Mouse (Mus musculus) liver, adult 2 months (tissue): Measurements from ENCODE around the gene Olfml2b. TPM values are rescaled to one million over a fixed set of nuclear protein-coding genes. Genes with fewer than 3 reads are reported as not detected.

Experiments used
- DNase-seq: peaks from one replicate; pipeline ENCODE4 v3.0.0-alpha.2; 2011; ENCODE audit warnings: low read depth, low spot score; ENCODE audit errors: extremely low read depth
- H3K27ac ChIP-seq: fragments of 200-500 bp; replicated peaks from 2 replicates; pipeline ENCODE4 v1.5.1; 2012; ENCODE audit warnings: low read depth, mild to moderate bottlenecking, control low read depth, inconsistent platforms, low read length; ENCODE audit not compliant: insufficient read depth
- H3K27me3 ChIP-seq: fragments of 200-500 bp; 2 replicates; pipeline ENCODE4 v1.6.1; 2012; ENCODE audit warnings: mild to moderate bottlenecking, moderate library complexity, low read length, inconsistent platforms; ENCODE audit not compliant: control insufficient read depth, insufficient read depth
- H3K36me3 ChIP-seq: fragments of 200-500 bp; 2 replicates; pipeline ENCODE4 v1.6.1; 2012; ENCODE audit warnings: low read length, inconsistent platforms; ENCODE audit not compliant: control insufficient read depth, insufficient read depth
- H3K4me1 ChIP-seq: fragments of 200-500 bp; 2 replicates; pipeline ENCODE4 v1.6.1; 2011; ENCODE audit warnings: low read length; ENCODE audit not compliant: control insufficient read depth, insufficient read depth
- H3K4me3 ChIP-seq: fragments of 200-500 bp; 2 replicates; pipeline ENCODE4 v1.5.1; 2011; ENCODE audit warnings: low read depth, mild to moderate bottlenecking, control low read depth, low read length, moderate library complexity; ENCODE audit not compliant: insufficient read depth
- H3K79me2 ChIP-seq: fragments of 200-500 bp; 2 replicates; pipeline ENCODE4 v1.6.1; 2012; ENCODE audit warnings: inconsistent platforms, mild to moderate bottlenecking, low read length, moderate library complexity; ENCODE audit not compliant: control insufficient read depth, insufficient read depth
- H3K9ac ChIP-seq: fragments of 200-500 bp; 2 replicates; pipeline ENCODE4 v1.6.1; 2012; ENCODE audit warnings: low read depth, mild to moderate bottlenecking, control low read depth, inconsistent platforms, low read length
- CTCF ChIP-seq: fragments of 200-500 bp; IDR thresholded peaks from 2 replicates; pipeline ENCODE4 v1.5.1; 2011; ENCODE audit warnings: low read depth, low read length, control low read depth
- POLR2A ChIP-seq: fragments of 200-500 bp; IDR thresholded peaks from 2 replicates; pipeline ENCODE4 v1.6.1; 2011; ENCODE audit warnings: low read length, control low read depth; ENCODE audit not compliant: insufficient read depth; ENCODE audit errors: extremely low read depth
- WGBS: fragments of 180-500 bp; shearing (Covaris S2); methylation state at CpG from one replicate; pipeline ENCODE4 v1.1.7; 2018; 5-methylcytosine and 5-hydroxymethylcytosine counted together
- polyA plus RNA-seq: library from polyadenylated mRNA; depleted of rRNA; stranded (reverse); fragments of >200 nt; gene quantifications from 2 replicates; pipeline ENCODE4 v1.2.3, GENCODE M21; 2012
- total RNA-seq: library from RNA; depleted of rRNA; stranded (reverse); fragments of >200 nt; gene quantifications from 2 replicates; pipeline ENCODE4 v1.2.3, GENCODE M21; 2014

The Olfml2b gene
- total and polyA plus RNA-seq, 2 experiments: 0.37 to 0.46 TPM

GRCm38 (mm10) chr1:170657228-170657521 lies 12.8 kb downstream of the Olfml2b start:
- H3K79me2 ChIP-seq: no peaks in the 10 kb centered on the region
- no peaks in the 10 kb centered on the region for H3K36me3 ChIP-seq
- TF ChIP-seq CTCF: no peak
- no peak for TF ChIP-seq POLR2A
- no peak for DNase-seq
- 74% methylated on average over 2 of the region's 2 CpGs for WGBS
- H3K27ac ChIP-seq: no peak overlapping the region
- H3K4me3 ChIP-seq: no peak overlapping the region
- H3K9ac ChIP-seq: no peak overlapping the region
- no peaks in the 10 kb centered on the region for H3K27me3 ChIP-seq
- peaks cover 5% of the 10 kb centered on the region; the same call in 1 of the 2 replicates for H3K4me1 ChIP-seq

DNA sequence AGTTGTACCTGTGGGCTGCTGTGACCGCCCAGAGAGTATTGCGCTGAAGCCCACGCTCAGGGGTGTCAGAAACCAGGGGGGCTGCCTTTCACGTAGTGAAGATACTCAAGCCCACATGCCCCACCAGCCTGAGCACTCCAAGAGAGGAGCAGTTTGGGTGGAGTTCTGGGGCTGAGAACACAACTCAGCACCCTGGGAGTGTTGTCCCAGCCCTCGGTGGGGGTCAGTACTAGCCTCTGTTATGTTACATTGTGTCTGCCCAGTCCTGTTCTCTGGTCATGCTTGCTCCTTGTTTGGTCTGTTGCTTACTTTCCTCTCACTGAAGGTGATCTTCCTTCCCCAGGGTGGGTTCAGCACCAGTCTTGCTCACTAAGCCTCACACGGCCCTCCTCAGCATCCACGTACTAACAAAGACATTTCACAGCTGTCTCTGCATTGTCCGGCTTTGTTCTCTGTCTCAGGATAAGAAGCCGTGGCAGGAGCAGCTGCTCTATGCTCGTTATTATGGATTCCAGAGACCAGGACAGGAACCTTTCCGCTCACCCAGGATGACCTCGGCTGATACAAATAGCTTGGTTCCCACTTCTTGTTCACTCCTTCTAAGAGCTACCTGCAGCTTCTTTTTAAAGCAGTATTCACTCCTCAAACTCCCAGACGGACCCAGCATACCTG lies 13.4 kb downstream of the Olfml2b start:
- 92% methylated on average over 13 of the region's 13 CpGs for WGBS
- Histone ChIP-seq H3K79me2 (no peaks in the 10 kb centered on the region), H3K36me3 (no peaks in the 10 kb centered on the region), H3K27me3 (no peaks in the 10 kb centered on the region), H3K4me3 (no peak overlapping the region), H3K27ac (no peak overlapping the region), H3K9ac (no peak overlapping the region), H3K4me1 (peaks cover 5% of the 10 kb centered on the region; the same call in 1 of the 2 replicates)
- TF ChIP-seq CTCF (no peak), POLR2A (no peak)
- DNase-seq: no peak

- WGBS: 86% methylated on average over 13 of the region's 13 CpGs
- no peaks in the 10 kb centered on the region for H3K79me2 ChIP-seq
- no peak for DNase-seq
- H3K4me3 ChIP-seq: no peak overlapping the region
- H3K36me3 ChIP-seq: no peaks in the 10 kb centered on the region
- no peaks in the 10 kb centered on the region for H3K27me3 ChIP-seq
- TF ChIP-seq CTCF (no peak), POLR2A (no peak)
- peaks cover 5% of the 10 kb centered on the region; the same call in 1 of the 2 replicates for H3K4me1 ChIP-seq
- H3K27ac ChIP-seq: no peak overlapping the region
- H3K9ac ChIP-seq: no peak overlapping the region
Observed at GRCm38 (mm10) chr1:170659260-170659659, 14.9 kb downstream of the Olfml2b start.

- no peak overlapping the region for H3K4me3 ChIP-seq
- H3K36me3 ChIP-seq: no peaks in the 10 kb centered on the region
- no peak overlapping the region for H3K9ac ChIP-seq
- no peaks in the 10 kb centered on the region for H3K27me3 ChIP-seq
- 79% methylated on average over 11 of the region's 11 CpGs for WGBS
- DNase-seq: no peak
- no peak for TF ChIP-seq CTCF
- no peak for TF ChIP-seq POLR2A
- no peaks in the 10 kb centered on the region for H3K4me1 ChIP-seq
- H3K27ac ChIP-seq: no peak overlapping the region
- H3K79me2 ChIP-seq: no peaks in the 10 kb centered on the region
Observed at GRCm38 (mm10) chr1:170664620-170665185, 20.4 kb downstream of the Olfml2b start.

DNA sequence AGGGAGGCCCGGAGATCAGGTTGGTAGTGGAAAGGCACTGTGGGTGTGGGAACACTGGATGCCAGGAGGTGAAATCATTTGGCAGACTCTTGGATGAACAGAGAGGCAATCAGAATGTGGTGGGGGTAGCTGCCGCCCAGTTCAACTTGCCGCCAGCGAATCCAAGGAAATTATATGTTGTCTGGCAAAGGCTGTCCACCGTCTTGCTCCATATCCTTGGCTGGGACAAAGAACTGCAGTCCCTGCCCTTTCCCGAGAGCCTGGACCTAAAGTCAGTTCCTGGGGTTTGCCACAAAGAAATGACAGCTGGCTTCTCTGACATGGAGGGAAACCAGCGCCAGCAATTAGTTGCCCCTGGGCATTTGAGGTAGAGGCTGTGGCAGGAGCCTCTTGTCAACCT lies 20.9 kb downstream of the Olfml2b start:
- Histone ChIP-seq H3K4me3 (no peak overlapping the region), H3K27ac (no peak overlapping the region), H3K9ac (no peak overlapping the region), H3K27me3 (no peaks in the 10 kb centered on the region), H3K79me2 (no peaks in the 10 kb centered on the region), H3K4me1 (no peaks in the 10 kb centered on the region), H3K36me3 (no peaks in the 10 kb centered on the region)
- DNase-seq: no peak
- TF ChIP-seq CTCF (no peak), POLR2A (no peak)
- WGBS: 95% methylated on average over 7 of the region's 7 CpGs

- no peak overlapping the region for H3K4me3 ChIP-seq
- H3K27me3 ChIP-seq: no peaks in the 10 kb centered on the region
- no peaks in the 10 kb centered on the region for H3K79me2 ChIP-seq
- no peak overlapping the region for H3K27ac ChIP-seq
- no peak overlapping the region for H3K9ac ChIP-seq
- WGBS: 84% methylated on average over 9 of the region's 9 CpGs
- H3K4me1 ChIP-seq: no peaks in the 10 kb centered on the region
- no peaks in the 10 kb centered on the region for H3K36me3 ChIP-seq
- no peak for DNase-seq
- no peak for TF ChIP-seq CTCF
- no peak for TF ChIP-seq POLR2A
Observed at GRCm38 (mm10) chr1:170674184-170674775, 29.9 kb downstream of the Olfml2b start.
